Mouse (Mus musculus) thymus, adult 2 months (tissue): ENCODE data around the gene Lrrc3c. TPM values are rescaled to one million over a fixed set of nuclear protein-coding genes. Genes with fewer than 3 reads are reported as not detected.

ENCODE experiments used
- DNase-seq: peaks from one replicate; pipeline ENCODE4 v3.0.0; 2021
- H3K27ac ChIP-seq: fragments of 200-500 bp; 2 replicates; pipeline ENCODE4 v1.5.1; 2012; ENCODE audit warnings: low read length, control low read depth; ENCODE audit not compliant: control insufficient read depth, insufficient read depth
- H3K27me3 ChIP-seq: fragments of 200-500 bp; 2 replicates; pipeline ENCODE4 v1.6.1; 2012; ENCODE audit warnings: mild to moderate bottlenecking, low read length, moderate library complexity, mixed read lengths; ENCODE audit not compliant: control insufficient read depth, insufficient read depth
- H3K36me3 ChIP-seq: fragments of 200-500 bp; 2 replicates; pipeline ENCODE4 v1.6.1; 2012; ENCODE audit warnings: mild to moderate bottlenecking, low read length, moderate library complexity; ENCODE audit not compliant: control insufficient read depth, insufficient read depth
- H3K4me1 ChIP-seq: fragments of 200-500 bp; replicated peaks from 2 replicates; pipeline ENCODE4 v1.6.1; 2012; ENCODE audit warnings: low read length; ENCODE audit not compliant: control insufficient read depth, insufficient read depth
- H3K4me3 ChIP-seq: fragments of 200-500 bp; 2 replicates; pipeline ENCODE4 v1.5.1; 2012; ENCODE audit warnings: mild to moderate bottlenecking, low read length, control low read depth, moderate library complexity; ENCODE audit not compliant: control insufficient read depth, insufficient read depth
- CTCF ChIP-seq: fragments of 200-500 bp; IDR thresholded peaks from 2 replicates; pipeline ENCODE4 v1.5.1; 2012; ENCODE audit warnings: mild to moderate bottlenecking, control low read depth, low read length, moderate library complexity, borderline replicate concordance; ENCODE audit not compliant: control insufficient read depth, poor library complexity, insufficient read depth; ENCODE audit errors: extremely low read depth
- POLR2A ChIP-seq: fragments of 200-500 bp; IDR thresholded peaks from 2 replicates; pipeline ENCODE4 v1.6.1; 2012; ENCODE audit warnings: mild to moderate bottlenecking, low read length, control low read depth, moderate library complexity; ENCODE audit not compliant: control insufficient read depth, poor library complexity, insufficient read depth; ENCODE audit errors: extremely low read depth
- WGBS: fragments of 180-500 bp; shearing (Covaris S2); methylation state at CpG from one replicate; pipeline ENCODE4 v1.1.7; 2018; 5-methylcytosine and 5-hydroxymethylcytosine counted together
- polyA plus RNA-seq: library from polyadenylated mRNA; depleted of rRNA; stranded (reverse); fragments of >200 nt; gene quantifications from 2 replicates; pipeline ENCODE4 v1.2.3, GENCODE M21; 2012; rRNA removed

The Lrrc3c gene
- not detected in 2 replicates for polyA plus RNA-seq

DNA sequence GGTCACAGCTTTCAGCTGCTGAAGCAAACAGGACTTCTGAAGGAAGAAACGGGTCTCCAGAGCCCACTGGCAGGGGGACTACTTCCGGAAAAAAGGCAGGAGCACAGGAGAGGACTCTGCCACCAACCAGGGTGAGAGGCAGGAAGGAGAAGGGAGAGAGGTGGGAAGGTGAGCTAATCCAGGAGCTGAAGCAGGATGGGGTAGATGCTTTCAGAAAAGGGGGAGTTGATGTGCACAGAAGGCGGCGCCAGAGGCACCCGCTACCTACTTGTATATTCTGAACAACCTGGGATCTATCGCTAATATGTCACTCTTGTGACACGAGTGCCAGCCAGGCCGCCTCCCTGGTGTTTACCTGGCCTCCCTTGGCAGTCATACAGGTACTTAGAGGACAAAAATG lies at the start of gene Lrrc3c:
TSS of gene Lrrc3c (plus strand) at position 301 of the 400 bp plus-strand sequence.
- no peak for DNase-seq
- Histone ChIP-seq H3K27ac (no peak within 1 kb of the TSS), H3K4me3 (no peak within 1 kb of the TSS), H3K4me1 (peaks cover 19% of the 10 kb centered on the region), H3K27me3 (no peaks in the 10 kb centered on the region), H3K36me3 (no peaks in the 10 kb centered on the region)
- 94% methylated on average over 8 of the region's 8 CpGs for WGBS
- TF ChIP-seq CTCF (no peak), POLR2A (no peak)

DNA sequence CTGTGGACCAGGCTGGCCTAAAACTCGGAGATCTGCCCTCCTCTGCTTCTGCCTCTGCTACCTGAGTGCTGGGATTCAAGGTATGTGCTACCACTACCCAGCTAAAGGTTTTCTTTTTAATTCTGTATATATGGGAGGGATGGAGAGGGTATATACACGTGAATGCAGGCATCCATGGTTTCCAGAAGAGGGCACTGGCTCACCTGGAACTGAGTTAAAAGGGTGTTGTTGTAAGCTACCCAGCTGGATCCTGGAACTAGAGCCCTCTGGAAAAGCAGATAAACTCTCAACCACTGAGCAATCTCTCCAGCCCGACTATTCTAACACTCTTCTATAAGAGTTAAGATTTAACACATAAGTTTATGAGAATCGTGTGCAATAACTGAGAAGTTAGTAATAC lies 48.7 kb upstream of the Lrrc3c start:
- 79% methylated on average over 4 of the region's 4 CpGs for WGBS
- no peak for TF ChIP-seq CTCF
- no peak for TF ChIP-seq POLR2A
- H3K4me1 ChIP-seq: peaks cover 23% of the 10 kb centered on the region
- H3K27me3 ChIP-seq: no peaks in the 10 kb centered on the region
- no peak overlapping the region for H3K27ac ChIP-seq
- no peak for DNase-seq
- H3K4me3 ChIP-seq: no peak overlapping the region
- H3K36me3 ChIP-seq: no peaks in the 10 kb centered on the region

DNA sequence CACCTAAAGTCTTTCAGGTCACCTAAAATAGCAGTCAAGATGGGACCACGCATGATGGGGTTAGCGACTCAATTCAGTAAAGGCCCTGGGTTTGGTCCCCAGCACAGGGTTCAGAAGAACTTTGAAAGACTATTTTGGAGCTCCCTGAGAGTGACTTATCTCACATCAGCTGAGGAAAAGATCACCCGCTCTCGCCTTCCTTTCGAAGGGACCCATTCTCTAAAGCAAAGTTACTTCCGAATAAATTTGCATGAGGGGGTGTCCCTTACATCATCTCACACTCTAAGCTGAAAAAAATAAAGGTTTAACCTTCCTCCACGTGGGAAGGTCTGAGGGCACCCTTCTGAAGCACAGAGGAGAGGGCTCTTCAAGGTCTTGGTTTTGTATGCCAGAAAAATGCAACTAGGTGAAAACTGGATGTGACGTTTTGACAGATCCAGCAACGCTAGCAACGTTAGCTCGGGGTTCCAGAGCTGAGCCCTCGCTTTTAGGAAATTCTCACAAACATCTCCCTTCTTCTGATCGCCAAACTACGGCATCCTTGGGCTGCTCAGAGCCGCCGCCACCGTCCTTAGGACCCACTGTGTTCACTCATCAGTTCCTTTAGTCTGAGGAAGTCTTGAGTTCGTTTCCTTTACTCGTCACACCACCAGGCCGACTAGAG lies 47.6 kb upstream of the Lrrc3c start:
- Histone ChIP-seq H3K36me3 (no peaks in the 10 kb centered on the region), H3K27ac (peak overlapping the region; percentile 93), H3K4me3 (peak overlapping the region; percentile 85), H3K4me1 (peaks cover 23% of the 10 kb centered on the region), H3K27me3 (no peaks in the 10 kb centered on the region)
- 11% methylated on average over 20 of the region's 20 CpGs for WGBS
- TF ChIP-seq POLR2A: peak; percentile 86
- no peak for TF ChIP-seq CTCF
- DNase-seq: peak; percentile 40

DNA sequence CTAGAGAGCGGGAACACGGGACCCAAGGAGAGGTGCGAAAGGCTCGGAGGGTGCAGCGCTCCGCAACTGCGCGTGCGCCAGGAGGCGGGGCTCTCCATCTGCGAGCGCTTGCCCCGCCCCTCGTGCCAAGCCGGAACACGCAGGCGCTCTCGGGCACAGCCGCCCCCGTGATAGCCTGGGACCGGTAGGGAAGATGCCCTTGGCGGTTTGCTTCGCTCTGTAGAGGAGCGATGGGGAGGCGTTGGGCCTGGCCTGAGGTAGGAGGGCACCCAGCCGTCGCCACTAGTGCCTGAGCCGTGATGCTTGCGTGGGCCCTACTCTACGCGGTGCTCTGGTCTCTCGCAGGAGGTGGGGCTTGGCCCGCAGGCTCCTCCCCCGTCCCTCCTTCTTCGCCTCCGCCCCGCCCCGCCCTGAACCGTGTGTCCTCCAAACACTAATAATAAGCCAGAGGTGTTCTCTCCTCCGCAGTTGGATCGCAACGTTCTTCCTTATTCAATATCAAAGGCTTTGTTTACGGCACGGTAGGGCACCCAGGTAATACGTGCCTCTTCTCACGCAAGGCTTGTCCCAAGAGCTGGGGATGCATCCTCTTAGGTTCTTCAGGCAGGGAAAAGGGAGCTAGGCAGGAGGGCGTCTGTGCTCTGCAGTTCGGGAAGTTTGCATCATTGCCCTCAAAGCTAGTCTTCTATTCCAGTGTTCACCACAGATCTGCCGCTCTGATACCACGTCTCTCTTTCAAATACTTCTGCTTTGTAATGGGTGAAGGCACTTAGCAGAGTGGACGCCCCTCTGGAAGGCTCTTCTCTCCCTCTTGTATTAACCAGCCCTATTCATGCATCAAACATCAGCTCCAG lies 46.9 kb upstream of the Lrrc3c start, which contains the start of gene Zpbp2:
TSS of gene Zpbp2 (plus strand) at position 123 of the 854 bp plus-strand sequence.
- no peaks in the 10 kb centered on the region for H3K27me3 ChIP-seq
- WGBS: 1% methylated on average over 51 of the region's 51 CpGs
- peak; percentile 21; the same call in 1 of the 2 replicates for TF ChIP-seq POLR2A
- peak; percentile 42; the same call in 1 of the 2 replicates for TF ChIP-seq CTCF
- DNase-seq: peak; percentile 95
- H3K27ac ChIP-seq: peak within 1 kb of the TSS; percentile 93
- peaks cover 21% of the 10 kb centered on the region for H3K4me1 ChIP-seq
- peak within 1 kb of the TSS; percentile 85 for H3K4me3 ChIP-seq
- H3K36me3 ChIP-seq: no peaks in the 10 kb centered on the region

DNA sequence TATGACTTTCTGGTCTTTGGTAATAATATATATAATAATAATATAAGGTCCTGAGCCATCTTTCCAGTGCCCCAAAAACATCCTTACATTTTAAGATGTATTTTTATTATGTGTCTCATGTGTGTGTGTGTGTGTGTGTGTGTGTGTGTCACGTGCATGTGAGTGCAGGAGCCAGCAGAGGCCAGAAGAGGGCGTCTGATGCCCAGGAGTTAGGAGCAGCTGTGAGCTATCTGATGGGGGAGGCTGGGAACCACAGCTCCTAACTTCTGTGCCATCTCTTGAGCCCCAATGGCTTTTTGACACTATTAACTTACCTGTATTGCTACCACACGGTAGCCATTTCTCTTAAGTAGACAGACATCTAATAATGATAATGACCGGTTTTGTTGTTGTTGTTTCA lies 44.1 kb upstream of the Lrrc3c start:
- Histone ChIP-seq H3K27ac (no peak overlapping the region), H3K4me1 (peaks cover 13% of the 10 kb centered on the region), H3K36me3 (no peaks in the 10 kb centered on the region), H3K4me3 (no peak overlapping the region), H3K27me3 (no peaks in the 10 kb centered on the region)
- no peak for DNase-seq
- TF ChIP-seq POLR2A: no peak
- no peak for TF ChIP-seq CTCF
- WGBS: 95% methylated on average over 4 of the region's 4 CpGs

DNA sequence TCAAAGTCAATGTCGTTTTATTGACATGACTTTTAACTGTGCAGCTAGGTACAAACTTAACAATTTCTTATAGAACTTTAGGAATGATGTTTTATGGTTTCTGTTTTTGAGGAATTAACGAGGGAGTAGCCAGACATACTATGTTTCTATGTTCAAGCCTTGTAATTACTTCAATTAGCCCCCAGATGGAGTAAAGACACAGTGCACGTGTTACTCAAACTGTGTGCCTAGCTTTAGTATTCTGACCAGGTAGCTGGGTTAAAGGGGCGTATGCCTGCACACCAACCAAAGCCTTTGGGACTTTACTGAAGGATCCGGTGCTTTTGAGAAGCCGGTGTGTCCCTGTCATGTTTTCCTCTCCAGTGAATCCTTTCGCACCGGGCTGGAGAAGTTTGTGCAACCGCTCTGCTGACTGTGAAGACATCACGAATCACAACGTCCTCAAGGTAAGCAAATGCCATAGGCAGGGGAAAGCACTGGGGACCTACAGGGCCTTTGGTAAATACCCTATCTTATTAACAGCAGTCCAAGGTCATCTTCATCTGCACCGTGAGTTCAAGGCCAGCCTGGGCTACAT lies 42.9 kb upstream of the Lrrc3c start:
- Histone ChIP-seq H3K4me1 (peaks cover 8% of the 10 kb centered on the region; the same call in 1 of the 2 replicates), H3K27ac (no peak overlapping the region), H3K4me3 (no peak overlapping the region), H3K36me3 (no peaks in the 10 kb centered on the region), H3K27me3 (no peaks in the 10 kb centered on the region)
- no peak for DNase-seq
- TF ChIP-seq POLR2A (no peak), CTCF (no peak)
- 68% methylated on average over 12 of the region's 12 CpGs for WGBS
